Mouse (Mus musculus): ENCODE data around the gene Plekhm3. TPM values are rescaled to one million over a fixed set of nuclear protein-coding genes. Genes with fewer than 3 reads are reported as not detected.
"Not testable (repeated sequence)": the region's sequence is repeated elsewhere in the genome, so short reads cannot be mapped to it uniquely, and the experiment has no call there.

Gene Plekhm3
- polyA plus RNA-seq, 1 experiment from 2014 or later: 8.4 TPM

DNA sequence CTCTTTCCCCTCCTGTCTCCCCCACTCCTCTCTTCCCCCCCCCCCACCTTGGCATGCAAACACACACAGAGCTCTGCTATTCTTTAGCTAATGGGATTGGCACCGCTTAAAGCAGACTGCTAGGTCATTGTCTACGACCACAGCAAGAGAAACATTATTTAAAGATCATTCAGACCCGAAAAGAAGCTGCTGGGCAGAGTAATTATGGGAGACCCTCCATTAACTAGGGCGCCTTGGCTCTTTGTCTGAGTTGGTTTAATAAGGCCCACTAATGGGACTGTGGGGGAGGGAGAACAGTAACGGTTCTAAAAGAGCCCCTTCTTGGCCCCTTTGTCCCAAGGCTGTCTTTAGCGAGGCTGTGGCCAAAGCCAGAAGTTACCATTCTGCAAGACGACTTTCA is 18.7 kb upstream of the Plekhm3 start:
- H3K36me3 ChIP-seq (ENCODE audit: control insufficient read depth, insufficient read depth, low read length): no peaks in the 10 kb centered on the region
- H3K4me1 ChIP-seq (ENCODE audit: control insufficient read depth in 2 of 2, insufficient read depth in 2 of 2, low read length in 2 of 2): no peaks in the 10 kb centered on the region
- no peak overlapping the region for H3K9ac ChIP-seq (ENCODE audit: low read length)
- ATAC-seq (ENCODE audit: insufficient number of reproducible peaks, insufficient read depth, low FRiP score, low read depth): no peak
- H3K4me3 ChIP-seq (ENCODE audit: control insufficient read depth in 1 of 2, insufficient read depth in 1 of 2, low read depth in 1 of 2, low read length in 2 of 2): no peak overlapping the region
- no peaks in the 10 kb centered on the region for H3K9me3 ChIP-seq (ENCODE audit: control insufficient read depth, low read length)
- no peaks in the 10 kb centered on the region for H3K27me3 ChIP-seq (ENCODE audit: control insufficient read depth, insufficient read depth, low read length)
- H3K27ac ChIP-seq (replicated peaks in 1 of 2; ENCODE audit: control insufficient read depth in 1 of 2, insufficient read depth in 1 of 2, low read depth in 2 of 2, low read length in 2 of 2): no peak overlapping the region
- no peak overlapping the region for H3K4me2 ChIP-seq (ENCODE audit: low read length)
- 78% methylated on average over 7 of the region's 7 CpGs for WGBS

GRCm38 (mm10) chr1:64970685-64971084 is 14.1 kb upstream of the Plekhm3 start:
- Histone ChIP-seq H3K27ac (replicated peaks in 1 of 2; ENCODE audit: control insufficient read depth in 1 of 2, insufficient read depth in 1 of 2, low read depth in 2 of 2, low read length in 2 of 2) (no peak overlapping the region), H3K9me3 (ENCODE audit: control insufficient read depth, low read length) (no peaks in the 10 kb centered on the region), H3K9ac (ENCODE audit: low read length) (no peak overlapping the region), H3K27me3 (ENCODE audit: control insufficient read depth, insufficient read depth, low read length) (no peaks in the 10 kb centered on the region), H3K36me3 (ENCODE audit: control insufficient read depth, insufficient read depth, low read length) (no peaks in the 10 kb centered on the region), H3K4me3 (ENCODE audit: control insufficient read depth in 1 of 2, insufficient read depth in 1 of 2, low read depth in 1 of 2, low read length in 2 of 2) (no peak overlapping the region), H3K4me1 (ENCODE audit: control insufficient read depth in 2 of 2, insufficient read depth in 2 of 2, low read length in 2 of 2) (no peaks in the 10 kb centered on the region), H3K4me2 (ENCODE audit: low read length) (no peak overlapping the region)
- 54% methylated on average over 5 of the region's 5 CpGs for WGBS
- no peak for ATAC-seq (ENCODE audit: insufficient number of reproducible peaks, insufficient read depth, low FRiP score, low read depth)

DNA sequence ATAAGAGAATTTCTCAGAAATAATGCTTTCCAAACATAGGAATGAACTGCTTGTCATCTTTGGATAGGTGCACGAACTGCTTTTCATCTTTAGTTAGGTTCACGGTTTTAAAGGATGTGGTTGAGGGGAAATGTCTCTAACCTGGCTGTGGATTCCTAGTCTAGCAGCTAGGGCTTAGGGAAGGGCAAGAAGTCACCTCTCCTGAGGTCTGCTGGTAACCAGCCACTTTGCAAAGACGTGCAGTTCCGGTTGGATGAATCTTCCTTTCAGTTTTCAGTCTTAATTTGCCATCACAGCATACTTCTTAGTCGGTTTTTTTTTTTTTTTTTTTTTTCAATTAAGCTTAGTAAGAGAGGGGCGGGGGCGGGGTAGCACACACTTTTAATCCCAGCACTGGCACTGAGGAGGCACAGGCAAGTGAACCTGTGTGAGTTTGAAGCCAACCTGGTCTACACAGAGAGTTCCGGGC is 431 bp upstream of the Plekhm3 start:
- H3K36me3 ChIP-seq (ENCODE audit: control insufficient read depth, insufficient read depth, low read length): no peaks in the 10 kb centered on the region
- no peaks in the 10 kb centered on the region for H3K9me3 ChIP-seq (ENCODE audit: control insufficient read depth, low read length)
- H3K4me3 ChIP-seq (ENCODE audit: control insufficient read depth in 1 of 2, insufficient read depth in 1 of 2, low read depth in 1 of 2, low read length in 2 of 2): peak overlapping the region; percentile 75 to 93
- H3K27me3 ChIP-seq (ENCODE audit: control insufficient read depth, insufficient read depth, low read length): no peaks in the 10 kb centered on the region
- H3K4me2 ChIP-seq (ENCODE audit: low read length): peak overlapping the region; percentile 65
- H3K4me1 ChIP-seq (ENCODE audit: control insufficient read depth in 2 of 2, insufficient read depth in 2 of 2, low read length in 2 of 2): no peaks in the 10 kb centered on the region; a peak in 2 of 4 replicates
- 0 out of 4 replicates have a peak overlapping the region, but pooled peaks of 1 of the 2 experiments have one; percentile 12 for H3K27ac ChIP-seq (replicated peaks in 1 of 2; ENCODE audit: control insufficient read depth in 1 of 2, insufficient read depth in 1 of 2, low read depth in 2 of 2, low read length in 2 of 2)
- 57% methylated on average over 8 of the region's 8 CpGs for WGBS
- no peak for ATAC-seq (ENCODE audit: insufficient number of reproducible peaks, insufficient read depth, low FRiP score, low read depth)
- peak overlapping the region; percentile 89 for H3K9ac ChIP-seq (ENCODE audit: low read length)

GRCm38 (mm10) chr1:64954786-64955185 is 1.8 kb downstream of the Plekhm3 start:
- WGBS: 81% methylated on average over 7 of the region's 7 CpGs

DNA sequence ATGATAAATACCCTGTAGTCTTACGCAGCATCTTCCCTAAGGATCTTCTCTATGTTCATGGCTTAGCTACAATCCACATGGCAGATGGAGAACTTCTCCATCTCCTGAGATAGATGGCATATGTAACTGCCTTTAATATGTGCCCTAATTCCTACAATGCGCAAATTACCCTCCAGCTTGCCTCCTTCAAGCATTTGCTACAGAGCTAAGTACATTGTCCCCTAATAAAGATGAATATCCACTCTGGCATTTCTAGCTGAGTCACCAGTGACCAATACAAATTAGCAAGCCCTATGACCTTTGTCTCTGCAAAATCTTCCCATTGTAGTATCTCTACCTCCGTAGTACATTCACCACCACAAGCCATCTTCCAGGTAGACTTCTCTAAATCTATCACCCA is 6.4 kb downstream of the Plekhm3 start:
- no peaks in the 10 kb centered on the region for H3K27me3 ChIP-seq (ENCODE audit: control insufficient read depth, insufficient read depth, low read length)
- WGBS: 94% methylated on average over 3 of the region's 3 CpGs
- no peaks in the 10 kb centered on the region for H3K9me3 ChIP-seq (ENCODE audit: control insufficient read depth, low read length)
- no peak overlapping the region for H3K27ac ChIP-seq (replicated peaks in 1 of 2; ENCODE audit: control insufficient read depth in 1 of 2, insufficient read depth in 1 of 2, low read depth in 2 of 2, low read length in 2 of 2)
- peaks cover 15 to 24% of the 10 kb centered on the region in 2 experiments for H3K4me1 ChIP-seq (ENCODE audit: control insufficient read depth in 2 of 2, insufficient read depth in 2 of 2, low read length in 2 of 2)
- ATAC-seq (ENCODE audit: insufficient number of reproducible peaks, insufficient read depth, low FRiP score, low read depth): no peak
- H3K4me2 ChIP-seq (ENCODE audit: low read length): no peak overlapping the region
- H3K36me3 ChIP-seq (ENCODE audit: control insufficient read depth, insufficient read depth, low read length): no peaks in the 10 kb centered on the region
- no peak overlapping the region for H3K9ac ChIP-seq (ENCODE audit: low read length)
- H3K4me3 ChIP-seq (ENCODE audit: control insufficient read depth in 1 of 2, insufficient read depth in 1 of 2, low read depth in 1 of 2, low read length in 2 of 2): no peak overlapping the region

More at GRCm38 (mm10) chr1:64954786-64955185, 1.8 kb downstream of the Plekhm3 start:
- not testable (repeated sequence) for H3K9me3 ChIP-seq (ENCODE audit: control insufficient read depth, low read length); H3K36me3 ChIP-seq (ENCODE audit: control insufficient read depth, insufficient read depth, low read length); H3K4me3 ChIP-seq (ENCODE audit: control insufficient read depth in 1 of 2, insufficient read depth in 1 of 2, low read depth in 1 of 2, low read length in 2 of 2); H3K27me3 ChIP-seq (ENCODE audit: control insufficient read depth, insufficient read depth, low read length); H3K4me1 ChIP-seq (ENCODE audit: control insufficient read depth in 2 of 2, insufficient read depth in 2 of 2, low read length in 2 of 2); H3K27ac ChIP-seq (replicated peaks in 1 of 2; ENCODE audit: control insufficient read depth in 1 of 2, insufficient read depth in 1 of 2, low read depth in 2 of 2, low read length in 2 of 2); ATAC-seq (ENCODE audit: insufficient number of reproducible peaks, insufficient read depth, low FRiP score, low read depth); H3K9ac ChIP-seq (ENCODE audit: low read length); H3K4me2 ChIP-seq (ENCODE audit: low read length)

DNA sequence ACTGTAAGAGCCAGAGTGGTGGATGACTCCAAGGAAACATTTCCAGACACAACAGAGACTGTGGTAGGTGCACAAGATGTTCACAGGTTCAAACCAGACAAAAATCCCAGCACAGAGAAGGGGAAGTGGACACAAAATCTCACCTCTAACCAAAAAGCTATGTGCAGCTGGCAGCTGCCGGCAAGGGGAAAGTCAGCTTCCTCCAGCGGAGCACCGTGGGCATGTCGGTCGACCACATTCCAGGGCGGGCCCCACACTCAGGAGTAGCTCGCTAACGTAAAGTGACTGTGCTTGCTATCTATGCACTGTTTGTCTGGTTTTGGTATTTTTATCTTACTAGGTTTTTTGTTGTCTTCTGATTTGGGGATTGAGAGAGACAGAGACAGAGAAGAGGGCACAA is 7.2 kb downstream of the Plekhm3 start:
- Histone ChIP-seq H3K4me1 (ENCODE audit: control insufficient read depth in 2 of 2, insufficient read depth in 2 of 2, low read length in 2 of 2) (peaks cover 18 to 30% of the 10 kb centered on the region in 2 experiments), H3K27ac (replicated peaks in 1 of 2; ENCODE audit: control insufficient read depth in 1 of 2, insufficient read depth in 1 of 2, low read depth in 2 of 2, low read length in 2 of 2) (no peak overlapping the region), H3K27me3 (ENCODE audit: control insufficient read depth, insufficient read depth, low read length) (no peaks in the 10 kb centered on the region), H3K9ac (ENCODE audit: low read length) (peak overlapping the region; percentile 2; the same call in 1 of the 2 replicates), H3K4me3 (ENCODE audit: control insufficient read depth in 1 of 2, insufficient read depth in 1 of 2, low read depth in 1 of 2, low read length in 2 of 2) (no peak overlapping the region), H3K9me3 (ENCODE audit: control insufficient read depth, low read length) (no peaks in the 10 kb centered on the region), H3K36me3 (ENCODE audit: control insufficient read depth, insufficient read depth, low read length) (no peaks in the 10 kb centered on the region), H3K4me2 (ENCODE audit: low read length) (peak overlapping the region; percentile 18; the same call in 1 of the 2 replicates)
- 24% methylated on average over 8 of the region's 8 CpGs for WGBS
- ATAC-seq (ENCODE audit: insufficient number of reproducible peaks, insufficient read depth, low FRiP score, low read depth): no peak

GRCm38 (mm10) chr1:64946106-64946505 is 10.5 kb downstream of the Plekhm3 start:
- Histone ChIP-seq H3K4me2 (ENCODE audit: low read length) (peak overlapping the region; percentile 18; the same call in 1 of the 2 replicates), H3K9me3 (ENCODE audit: control insufficient read depth, low read length) (0 out of 2 replicates have a peak, but pooled peaks cover 3% of the 10 kb centered on the region), H3K27ac (replicated peaks in 1 of 2; ENCODE audit: control insufficient read depth in 1 of 2, insufficient read depth in 1 of 2, low read depth in 2 of 2, low read length in 2 of 2) (peak overlapping the region; percentile 53 to 67), H3K36me3 (ENCODE audit: control insufficient read depth, insufficient read depth, low read length) (no peaks in the 10 kb centered on the region), H3K4me1 (ENCODE audit: control insufficient read depth in 2 of 2, insufficient read depth in 2 of 2, low read length in 2 of 2) (peaks cover 18 to 30% of the 10 kb centered on the region in 2 experiments), H3K27me3 (ENCODE audit: control insufficient read depth, insufficient read depth, low read length) (no peaks in the 10 kb centered on the region), H3K4me3 (ENCODE audit: control insufficient read depth in 1 of 2, insufficient read depth in 1 of 2, low read depth in 1 of 2, low read length in 2 of 2) (no peak overlapping the region), H3K9ac (ENCODE audit: low read length) (no peak overlapping the region)
- ATAC-seq (ENCODE audit: insufficient number of reproducible peaks, insufficient read depth, low FRiP score, low read depth): no peak
- WGBS: 6% methylated on average over 4 of the region's 4 CpGs
